Mouse (Mus musculus): ENCODE measurements around the gene Slc36a4.

DNA sequence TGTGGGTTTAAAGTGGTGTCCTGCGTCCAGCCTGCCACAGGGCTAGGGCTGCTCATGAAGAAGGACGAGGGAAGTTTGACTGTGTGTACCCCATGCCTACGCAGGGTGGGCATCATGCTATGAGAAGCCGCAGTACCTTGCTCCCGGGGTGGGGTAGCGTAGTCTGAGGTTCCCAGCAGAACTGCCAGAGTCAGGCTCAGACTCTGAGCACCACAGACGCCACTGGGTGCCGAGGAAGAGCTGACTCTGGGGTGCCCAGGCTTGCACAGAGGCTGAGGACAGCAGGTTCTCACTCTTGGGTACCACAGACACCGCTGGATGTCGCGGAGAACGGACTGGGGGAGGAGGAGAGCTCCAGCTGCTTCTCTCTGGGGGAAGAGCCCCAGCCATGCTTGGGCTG is 63.2 kb downstream of the Slc36a4 start:
- no peak for TF ChIP-seq POLR2A (IDR thresholded peaks at IDR 0.05; ENCODE audit: insufficient read length, low read depth)
- no peak for TF ChIP-seq E2F4 (IDR thresholded peaks at IDR 0.05; ENCODE audit: insufficient read depth)
- TF ChIP-seq MYOD1 (IDR thresholded peaks at IDR 0.05; ENCODE audit: control insufficient read depth in 1 of 3, insufficient read length in 2 of 3, low read depth in 2 of 3): no peak

Data from myocyte (in vitro differentiated cells).